Mouse (Mus musculus) layer of hippocampus, adult 2 months (tissue): Measurements from ENCODE around the gene Hdac7. TPM values are rescaled to one million over a fixed set of nuclear protein-coding genes. Genes with fewer than 3 reads are reported as not detected.

Experiments
- DNase-seq, 2 experiments: peaks; one replicate each; pipeline ENCODE4 v3.0.0; 2022; ENCODE audit warnings: low spot score in 2 of 2
- H3K27ac ChIP-seq: fragments of 200-600 bp; 2 replicates; pipeline ENCODE4 v1.8.1; 2022
- H3K4me3 ChIP-seq: fragments of 200-600 bp; 2 replicates; pipeline ENCODE4 v1.8.1; 2022; ENCODE audit warnings: mild to moderate bottlenecking
- CTCF ChIP-seq: fragments of 200-600 bp; conservative IDR thresholded peaks from 2 replicates; pipeline ENCODE4 v1.8.1; 2022; ENCODE audit warnings: antibody characterized with exemption, mild to moderate bottlenecking, moderate library complexity
- total RNA-seq, 2 experiments: library from RNA; stranded (reverse); gene quantifications; 2 replicates each; pipeline ENCODE4 v1.2.3; 2021

The Hdac7 gene
- total RNA-seq, 2 experiments from 2014 or later, result 23.8 to 28.5 TPM

DNA sequence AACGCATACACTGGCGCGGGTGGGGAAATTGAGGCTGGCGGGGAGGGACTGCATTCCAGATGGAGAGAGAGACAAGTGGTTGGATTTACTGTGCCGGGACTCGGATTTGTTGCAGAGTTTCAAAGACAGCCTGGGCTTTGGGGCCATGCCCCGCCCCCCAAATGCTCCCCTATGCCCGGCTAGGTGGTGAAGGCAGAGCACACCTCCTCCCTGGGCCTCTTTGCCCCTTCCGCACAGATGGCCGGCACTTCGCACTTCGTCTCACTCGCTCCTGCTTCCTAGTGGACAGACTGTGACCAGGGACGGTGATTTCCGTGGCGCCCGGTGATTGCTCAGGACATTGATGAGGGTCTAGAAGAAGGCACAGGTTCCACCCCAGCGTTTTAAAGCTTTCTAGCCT is 76.1 kb downstream of the Hdac7 start:
- TF ChIP-seq CTCF, result no peak
- peak overlapping the region; percentile 68 for H3K4me3 ChIP-seq
- peak overlapping the region; percentile 94 for H3K27ac ChIP-seq
- DNase-seq, result no peak

GRCm38 (mm10) chr15:97767280-97768186 is 76.8 kb downstream of the Hdac7 start, which contains the start of gene Rapgef3:
Rapgef3 (minus strand) TSS chr15:97767972.
- Histone ChIP-seq H3K4me3 (peak within 1 kb of the TSS; percentile 68), H3K27ac (peak within 1 kb of the TSS; percentile 94)
- DNase-seq, result peak; percentile 69 to 73
- peak; percentile 80 for TF ChIP-seq CTCF

DNA sequence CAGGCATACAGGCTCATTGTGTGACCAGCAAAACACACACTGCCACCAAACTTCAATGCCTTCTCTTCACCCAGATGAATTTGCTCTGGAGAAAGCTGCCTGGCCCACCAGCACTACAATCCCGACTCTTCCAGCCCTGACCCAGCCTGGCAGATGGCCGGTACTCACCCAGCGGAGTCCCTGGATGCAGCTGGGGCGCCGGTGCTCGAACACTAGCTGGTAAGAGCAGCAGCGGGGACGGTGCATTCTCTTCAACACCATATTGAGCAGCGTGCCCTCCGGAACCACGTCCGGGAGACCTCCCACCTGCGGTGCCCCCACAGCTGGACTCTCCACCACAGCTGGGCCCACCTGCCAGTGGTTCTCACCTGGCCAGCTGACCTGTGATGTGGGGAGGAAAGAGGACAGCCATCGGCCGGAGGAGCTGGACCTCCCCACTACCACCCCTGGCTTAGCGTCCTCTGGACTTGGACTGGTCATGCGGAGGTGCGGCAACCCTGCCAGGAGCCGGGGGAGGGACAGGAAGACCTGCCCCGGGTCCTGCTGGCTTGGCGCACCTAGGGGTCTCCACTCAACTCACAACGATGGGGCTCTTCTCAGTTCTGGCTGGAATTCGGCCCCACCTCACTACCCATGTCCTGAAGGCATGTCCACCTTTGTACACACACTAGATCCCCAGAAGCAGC is 77.6 kb downstream of the Hdac7 start:
- peak overlapping the region; percentile 68 for H3K4me3 ChIP-seq
- no peak for TF ChIP-seq CTCF
- no peak for DNase-seq
- peak overlapping the region; percentile 94 for H3K27ac ChIP-seq

- peak; percentile 32 for TF ChIP-seq CTCF
- Histone ChIP-seq H3K4me3 (peak overlapping the region; percentile 68), H3K27ac (peak overlapping the region; percentile 94)
- no peak for DNase-seq
Measured at GRCm38 (mm10) chr15:97766194-97766593, 78.1 kb downstream of the Hdac7 start.

DNA sequence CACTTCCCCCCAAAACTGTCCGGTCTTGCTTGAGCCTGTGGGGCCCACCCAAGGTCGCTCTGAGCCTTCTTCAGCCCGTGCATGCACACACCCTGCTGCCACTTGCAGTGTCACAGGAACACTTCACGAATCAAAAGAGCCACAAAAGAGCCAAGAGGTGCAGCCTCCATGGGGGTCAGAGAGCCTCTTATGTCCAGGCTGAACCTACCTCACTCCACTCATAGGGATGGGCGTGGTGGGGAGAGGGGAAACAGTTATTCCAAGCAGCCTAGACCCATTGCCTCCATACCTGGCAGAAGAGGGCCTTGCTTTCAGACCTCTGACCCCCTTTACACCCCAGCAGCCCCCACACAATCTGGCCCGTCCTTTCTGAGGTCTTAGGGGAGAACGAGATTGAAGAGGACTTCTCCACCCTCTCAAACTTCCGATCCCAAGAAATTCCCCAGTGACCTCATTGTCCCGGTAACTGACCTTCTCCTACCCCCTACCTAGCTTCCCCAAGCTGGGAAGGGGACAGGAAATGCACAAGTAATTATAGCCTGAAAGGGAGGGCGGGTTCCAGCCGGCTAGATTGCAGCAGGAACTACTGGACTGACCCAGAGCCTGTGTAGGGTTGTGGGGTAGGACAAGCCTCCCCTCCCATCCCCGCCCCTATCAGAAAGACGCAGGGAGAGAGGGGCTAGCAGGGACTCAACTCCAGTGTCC is 79.1 kb downstream of the Hdac7 start:
- Histone ChIP-seq H3K27ac (peak overlapping the region; percentile 94), H3K4me3 (peak overlapping the region; percentile 51)
- no peak for DNase-seq
- no peak for TF ChIP-seq CTCF

GRCm38 (mm10) chr15:97764532-97764931 is 79.8 kb downstream of the Hdac7 start:
- peak overlapping the region; percentile 51; the same call in 1 of the 2 replicates for H3K4me3 ChIP-seq
- DNase-seq, result no peak
- H3K27ac ChIP-seq, result peak overlapping the region; percentile 94
- TF ChIP-seq CTCF, result no peak

DNA sequence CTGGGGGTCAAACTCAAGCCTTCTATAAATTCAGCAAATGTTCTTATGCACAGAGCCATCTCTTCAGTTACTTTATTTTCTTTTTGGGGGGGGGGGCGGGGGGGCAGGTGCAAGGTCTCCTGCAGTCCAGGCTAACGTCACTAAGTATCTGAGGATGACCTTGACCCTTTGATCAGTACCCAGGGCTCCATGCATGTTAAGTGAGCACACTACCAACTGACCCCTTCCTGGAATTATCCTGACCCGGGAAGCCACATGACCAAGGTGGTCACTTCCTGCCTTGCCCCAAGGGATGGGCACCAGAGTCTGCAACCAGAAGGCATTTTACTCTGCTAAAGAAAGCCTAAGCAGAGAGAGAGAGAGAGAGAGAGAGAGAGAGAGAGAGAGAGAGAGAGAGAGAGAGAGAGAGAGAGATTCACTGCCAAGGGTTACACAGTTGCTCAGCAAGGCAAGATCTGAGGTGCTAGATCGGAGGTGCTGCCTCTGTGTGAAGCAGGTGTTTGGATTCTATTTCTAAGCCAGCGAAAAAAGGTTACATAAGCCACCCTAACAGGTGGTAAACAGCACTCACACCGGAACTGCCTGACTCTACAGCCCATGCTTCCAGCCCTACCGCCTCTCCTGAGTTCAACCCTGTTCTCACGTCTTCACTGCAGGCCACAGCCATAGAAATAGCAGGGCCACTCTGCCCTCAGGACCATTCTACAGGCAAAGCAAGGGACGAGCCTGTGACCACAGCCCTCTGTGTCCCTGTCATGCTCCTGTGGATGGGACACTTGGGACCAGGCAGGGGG is 80.8 kb downstream of the Hdac7 start:
- TF ChIP-seq CTCF, result no peak
- DNase-seq, result no peak
- H3K4me3 ChIP-seq, result peak overlapping the region; percentile 23; the same call in 1 of the 2 replicates
- H3K27ac ChIP-seq, result peak overlapping the region; percentile 94; the same call in 1 of the 2 replicates

- H3K4me3 ChIP-seq, result peak overlapping the region; percentile 13; the same call in 1 of the 2 replicates
- no peak for TF ChIP-seq CTCF
- peak overlapping the region; percentile 46; the same call in 1 of the 2 replicates for H3K27ac ChIP-seq
- DNase-seq, result no peak
Measured at GRCm38 (mm10) chr15:97762733-97763132, 81.6 kb downstream of the Hdac7 start.

- DNase-seq, result no peak
Measured at GRCm38 (mm10) chr15:97761438-97761837, 82.9 kb downstream of the Hdac7 start.

GRCm38 (mm10) chr15:97760952-97761351 is 83.3 kb downstream of the Hdac7 start:
- Histone ChIP-seq H3K27ac (peak overlapping the region; percentile 75; the same call in 1 of the 2 replicates), H3K4me3 (no peak overlapping the region)
- DNase-seq, result no peak
- no peak for TF ChIP-seq CTCF

More at GRCm38 (mm10) chr15:97761438-97761837, 82.9 kb downstream of the Hdac7 start:
- Histone ChIP-seq H3K4me3 (no peak overlapping the region), H3K27ac (peak overlapping the region; percentile 46; the same call in 1 of the 2 replicates)
- TF ChIP-seq CTCF, result no peak

DNA sequence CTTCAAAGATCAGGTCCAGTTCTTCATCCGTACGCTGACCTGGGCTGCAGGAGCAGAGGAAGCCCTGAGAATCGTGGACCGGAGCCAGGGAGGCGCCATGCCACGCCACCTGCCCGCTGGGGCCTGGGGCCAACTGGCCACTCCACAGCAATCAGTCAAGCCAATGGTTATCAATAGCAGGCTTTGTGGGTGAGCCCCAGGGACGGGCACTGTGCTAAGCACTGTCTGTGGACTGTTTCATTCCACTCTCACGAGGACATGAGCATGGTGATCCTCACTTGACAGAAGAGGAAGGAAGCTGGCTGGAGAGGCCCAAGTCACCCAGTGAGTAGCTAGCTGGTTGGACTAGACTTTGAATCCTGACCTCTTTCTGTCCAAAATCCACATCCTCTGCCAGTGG is 84.3 kb downstream of the Hdac7 start:
- TF ChIP-seq CTCF, result no peak
- Histone ChIP-seq H3K27ac (peak overlapping the region; percentile 75), H3K4me3 (no peak overlapping the region)
- DNase-seq, result peak; percentile 63 to 68

- H3K27ac ChIP-seq, result peak overlapping the region; percentile 46
- no peak for TF ChIP-seq CTCF
Measured at GRCm38 (mm10) chr15:97755361-97755760, 88.9 kb downstream of the Hdac7 start.

More at GRCm38 (mm10) chr15:97755361-97755760, 88.9 kb downstream of the Hdac7 start:
- H3K4me3 ChIP-seq, result no peak overlapping the region
- DNase-seq, result no peak
